Mouse (Mus musculus) retina, postnatal 7 days (tissue): ENCODE measurements around the gene Fam69a.
"Not testable (repeated sequence)": the region's sequence is repeated elsewhere in the genome, so short reads cannot be mapped to it uniquely, and the experiment has no call there.

Experiments used
- DNase-seq: peaks from one replicate; pipeline ENCODE4 v3.0.0-alpha.2; 2012; ENCODE audit warnings: low read depth, low spot score

The Fam69a gene

DNA sequence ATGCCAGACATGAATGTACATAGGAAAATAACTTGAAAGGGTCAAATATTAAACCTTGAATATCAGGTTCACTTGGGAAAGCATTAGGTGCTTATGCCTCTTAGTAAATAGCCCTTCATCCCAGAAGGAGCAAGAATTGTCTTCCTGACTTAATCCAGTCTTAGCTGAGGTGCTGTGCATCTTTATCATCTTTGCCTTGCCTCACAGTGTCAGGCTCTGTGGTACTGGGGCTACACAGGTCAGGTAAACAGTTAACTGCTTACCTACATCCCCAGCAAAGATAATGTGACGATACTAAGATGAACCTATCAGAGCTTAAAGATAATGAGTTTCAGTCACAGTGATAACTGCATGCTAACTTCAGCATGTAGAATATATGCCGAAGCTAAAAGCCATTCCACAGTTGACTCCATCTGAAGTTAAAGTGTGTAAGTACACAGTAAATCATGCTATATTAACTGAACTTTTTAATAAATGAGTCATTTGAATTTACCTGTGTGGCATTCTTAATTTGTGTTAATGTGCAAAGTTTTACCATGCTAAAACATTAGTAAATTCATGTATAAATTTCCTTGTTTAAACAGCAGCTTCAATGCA is 78.3 kb downstream of the Fam69a start:
- DNase-seq, result no peak

DNA sequence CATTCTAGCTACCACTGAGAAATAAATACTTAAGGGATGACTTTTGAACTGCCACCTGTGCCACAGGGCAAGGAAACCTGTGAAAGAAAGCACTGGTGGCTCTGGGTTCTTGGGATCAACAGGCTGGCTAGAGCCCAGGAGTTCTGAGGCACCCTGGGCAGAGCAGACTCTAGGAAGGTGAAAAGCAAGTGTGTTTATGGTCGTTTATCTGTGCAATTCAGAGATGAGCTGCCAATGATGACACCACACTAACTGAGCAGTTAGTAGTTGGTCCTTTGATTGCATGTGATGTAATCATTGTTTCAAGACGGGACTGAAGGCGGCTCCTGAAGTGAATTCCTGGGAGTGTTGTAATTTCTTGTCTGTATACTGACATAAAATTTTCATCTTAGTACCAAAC is 82.6 kb downstream of the Fam69a start:
- DNase-seq, result no peak

DNA sequence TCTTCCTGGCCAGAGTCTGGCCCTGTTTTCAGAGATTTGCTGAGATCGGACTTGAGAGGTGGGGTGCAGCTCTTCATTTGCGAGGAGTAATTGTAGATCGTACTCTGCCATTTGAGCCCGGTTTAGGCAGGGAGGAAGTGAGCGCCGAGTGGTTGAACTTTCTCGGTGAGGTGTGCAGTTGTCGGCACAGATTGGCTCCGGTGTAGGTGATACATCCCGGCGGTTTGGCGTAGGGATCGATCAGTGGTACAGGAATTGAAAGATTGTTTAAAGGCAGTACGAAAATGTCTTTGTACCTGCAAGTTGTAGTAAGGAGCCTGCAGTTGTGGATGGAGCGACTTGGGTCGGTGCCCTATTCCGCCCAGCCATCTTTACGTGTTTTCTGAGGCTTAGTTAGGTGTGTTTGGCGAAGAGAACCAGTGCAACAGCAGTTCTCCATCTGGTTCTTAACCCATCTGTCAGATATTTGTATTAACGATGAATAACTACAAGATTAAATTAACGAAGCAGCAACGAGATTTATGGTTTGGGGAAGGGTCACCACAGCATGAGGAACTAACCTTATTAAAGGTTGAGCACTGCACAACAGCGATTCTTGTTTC is 85.8 kb downstream of the Fam69a start:
- no peak for DNase-seq

DNA sequence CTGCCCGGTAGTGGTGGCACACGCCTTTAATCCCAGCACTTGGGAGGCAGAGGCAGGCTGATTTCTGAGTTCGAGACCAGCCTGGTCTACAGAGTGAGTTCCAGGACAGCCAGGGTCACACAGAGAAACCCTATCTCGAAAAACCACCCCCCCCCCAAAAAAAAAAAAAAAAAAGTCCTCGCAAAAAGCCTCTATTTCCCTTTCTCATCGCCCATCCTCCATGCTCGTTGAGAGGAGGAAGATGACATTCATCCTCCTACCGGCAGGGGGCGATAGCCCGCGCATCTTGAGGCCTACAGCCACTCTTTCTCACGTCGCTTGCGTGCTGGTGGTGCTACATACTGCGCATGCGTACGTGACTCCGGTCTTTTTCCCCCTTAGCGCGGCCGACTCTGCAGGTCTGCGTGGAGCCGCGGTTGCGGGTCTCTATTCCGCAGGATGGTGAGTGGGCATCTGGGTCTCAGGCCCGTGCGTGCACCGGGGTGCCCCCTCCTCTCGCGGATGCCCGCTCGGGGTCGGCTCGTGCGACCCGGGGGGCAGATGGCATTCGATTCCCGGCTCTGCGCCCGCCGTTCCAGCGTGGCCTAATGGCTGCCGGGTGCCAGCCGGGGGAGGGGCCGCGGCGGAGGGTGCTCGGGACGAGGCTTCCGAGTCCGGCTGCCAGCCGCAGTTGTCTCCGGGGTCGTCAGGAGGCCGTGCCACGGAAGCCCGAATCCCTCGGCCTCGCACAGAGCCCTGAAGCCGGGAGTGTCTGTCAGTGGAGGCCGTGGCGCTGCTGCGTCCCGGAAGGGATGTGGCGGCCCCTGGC is 86.5 kb downstream of the Fam69a start, which contains the start of gene Rpl5:
TSS of gene Rpl5 (plus strand) at position 297 of the 808 bp plus-strand sequence.
- DNase-seq, result peak; percentile 94

DNA sequence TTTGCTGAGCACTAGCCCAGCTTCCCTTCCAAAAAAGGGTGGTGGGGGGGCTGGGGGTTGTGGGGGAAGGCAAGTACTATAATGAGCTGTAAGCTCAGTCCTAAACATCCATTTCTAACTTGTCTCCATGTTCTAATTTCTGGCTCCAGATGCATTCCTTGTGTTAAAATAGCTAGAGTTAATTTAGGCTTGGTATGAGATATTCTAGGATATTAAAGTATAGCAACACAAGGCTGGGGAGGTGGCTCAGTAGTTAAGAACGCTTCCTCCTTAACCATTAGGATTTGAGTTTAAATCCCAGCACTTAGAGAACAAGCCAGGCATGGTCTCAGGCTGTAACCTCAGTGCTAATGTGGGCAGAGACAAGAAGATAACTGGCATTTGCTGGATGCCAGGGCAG is 90.6 kb downstream of the Fam69a start:
- DNase-seq, result no peak

DNA sequence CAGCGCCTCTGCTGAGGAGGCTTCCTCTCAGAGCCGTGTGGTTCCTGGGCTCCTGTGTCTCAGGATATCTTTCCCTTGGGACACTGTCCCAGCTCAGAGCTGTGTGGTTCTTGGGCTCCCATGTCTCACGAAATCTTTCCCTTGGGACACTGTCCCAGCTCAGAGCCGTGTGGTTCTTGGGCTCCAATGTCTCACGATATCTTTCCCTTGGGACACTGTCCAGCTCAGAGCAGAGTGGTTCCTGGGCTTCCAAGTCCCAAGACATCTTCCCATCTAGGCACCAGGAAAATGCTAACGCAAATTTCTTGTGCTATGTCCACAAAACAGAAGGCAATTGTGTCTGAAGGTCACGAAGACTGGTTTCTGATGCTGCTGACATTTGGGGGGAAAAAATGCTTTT is 92.2 kb downstream of the Fam69a start:
- DNase-seq, result no peak

DNA sequence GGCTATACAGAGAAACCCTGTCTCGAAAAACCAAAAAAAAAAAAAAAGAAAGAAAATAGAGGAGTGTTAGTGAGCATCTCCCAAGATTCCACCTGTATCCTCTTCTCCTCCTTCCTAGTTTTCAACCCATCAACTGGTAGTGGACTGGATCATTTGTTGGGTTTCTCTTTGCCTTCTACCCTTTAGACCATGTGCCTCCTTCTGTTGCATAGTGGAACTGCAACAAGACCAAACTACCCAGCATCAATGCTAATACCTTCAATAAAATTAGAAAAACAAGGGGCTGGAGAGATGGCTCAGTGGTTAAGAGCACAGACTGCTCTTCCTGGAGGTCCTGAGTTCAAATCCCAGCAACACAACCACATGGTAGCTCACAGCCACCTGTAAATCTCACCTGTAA is 95.4 kb downstream of the Fam69a start:
- not testable (repeated sequence) for DNase-seq

DNA sequence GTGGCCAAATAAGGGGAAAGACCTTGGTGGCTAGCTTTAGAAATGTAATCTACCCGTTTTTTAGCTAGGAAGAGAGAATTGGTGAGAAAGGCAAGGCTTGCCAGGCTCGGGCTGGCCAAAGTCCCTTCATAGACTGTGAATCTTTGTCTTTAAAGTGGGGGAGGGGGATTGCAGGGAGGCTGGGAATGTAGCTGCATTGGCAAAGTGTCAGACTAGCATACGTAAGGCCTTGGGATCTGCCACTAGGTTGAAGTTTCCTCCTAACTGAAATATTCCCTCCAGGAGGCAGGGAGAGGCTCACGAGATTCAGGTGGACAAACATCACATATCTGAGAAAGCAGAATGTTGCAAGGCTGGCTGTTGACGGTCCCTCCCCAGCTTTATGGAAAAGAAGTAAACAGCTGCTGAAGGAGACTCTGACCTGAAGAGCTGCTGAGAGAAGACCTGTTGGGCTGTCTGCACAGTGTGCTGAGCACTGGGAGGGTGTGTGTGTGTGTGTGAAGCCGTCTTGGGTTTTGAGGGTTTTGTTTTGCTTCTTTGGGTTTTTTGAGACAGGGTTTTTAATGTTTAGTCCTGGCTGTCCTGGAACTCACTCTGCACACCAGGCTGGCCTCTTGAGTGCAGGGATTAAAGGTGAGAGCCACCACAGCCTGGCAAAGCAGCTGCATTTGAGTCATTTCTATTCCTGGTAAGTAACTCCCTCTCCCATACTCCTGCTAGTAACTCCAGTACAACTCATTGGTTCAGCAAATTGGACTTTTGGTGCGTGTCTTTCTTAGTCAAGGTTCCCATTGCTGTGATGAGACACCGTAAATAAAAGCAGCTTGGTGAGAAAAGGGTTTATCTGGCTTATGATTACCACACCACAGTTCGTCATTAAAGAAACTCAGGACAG is 96.6 kb downstream of the Fam69a start:
- no peak for DNase-seq

DNA sequence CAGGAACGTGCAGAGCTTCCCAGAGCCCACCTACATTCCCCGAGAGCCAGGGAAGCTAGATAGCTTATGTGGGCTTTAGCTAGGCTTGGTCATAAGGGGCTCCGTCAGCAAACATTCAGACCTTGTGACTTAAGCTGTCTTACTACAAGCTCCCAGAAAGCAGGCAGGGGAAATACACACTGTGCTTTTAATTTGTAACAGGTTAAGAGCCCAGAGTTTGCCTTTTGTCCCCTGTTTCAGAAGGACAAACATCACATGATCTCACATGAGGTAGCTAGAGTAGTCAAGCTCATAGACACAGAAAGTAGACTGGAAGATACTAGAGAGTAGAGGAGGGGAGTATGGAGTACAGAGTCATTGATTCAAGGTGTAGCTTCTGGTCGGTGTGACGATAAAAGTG is 106.2 kb downstream of the Fam69a start:
- no peak for DNase-seq

DNA sequence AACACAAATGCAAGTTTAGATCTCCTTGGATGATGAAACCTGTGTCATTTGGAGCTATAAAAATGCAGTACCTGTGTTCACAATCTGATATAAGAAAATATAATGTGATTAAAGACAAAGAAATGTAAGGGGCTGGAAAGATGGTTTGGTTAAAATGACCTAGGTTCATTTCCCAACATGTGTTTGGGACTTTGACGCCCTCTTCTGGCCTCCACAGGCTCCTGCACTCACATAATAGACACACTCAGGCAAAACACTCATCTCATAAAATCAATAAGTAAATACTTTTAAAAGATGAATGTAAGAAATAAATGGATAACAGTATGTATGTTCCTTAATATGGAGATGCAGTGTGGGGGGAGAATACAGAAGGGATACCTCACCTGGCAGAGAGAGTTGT is 109.8 kb downstream of the Fam69a start:
- no peak for DNase-seq

DNA sequence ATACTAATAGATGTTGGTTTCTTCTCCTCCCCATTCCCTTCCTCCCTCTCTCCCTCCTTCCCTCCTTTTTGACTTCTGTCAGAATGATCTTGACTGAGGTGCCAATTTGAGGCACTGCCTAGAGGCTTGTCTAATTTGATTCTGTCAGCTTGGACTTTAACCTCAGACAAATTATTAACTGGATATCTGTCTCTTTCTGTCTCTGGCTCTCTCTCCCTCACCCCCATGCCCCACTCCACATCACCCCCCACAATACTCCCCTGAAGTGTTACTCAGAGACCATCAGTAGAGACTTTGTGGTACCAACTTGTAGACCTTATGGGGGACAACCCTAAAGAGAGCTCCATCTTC is 111.6 kb downstream of the Fam69a start:
- no peak for DNase-seq

DNA sequence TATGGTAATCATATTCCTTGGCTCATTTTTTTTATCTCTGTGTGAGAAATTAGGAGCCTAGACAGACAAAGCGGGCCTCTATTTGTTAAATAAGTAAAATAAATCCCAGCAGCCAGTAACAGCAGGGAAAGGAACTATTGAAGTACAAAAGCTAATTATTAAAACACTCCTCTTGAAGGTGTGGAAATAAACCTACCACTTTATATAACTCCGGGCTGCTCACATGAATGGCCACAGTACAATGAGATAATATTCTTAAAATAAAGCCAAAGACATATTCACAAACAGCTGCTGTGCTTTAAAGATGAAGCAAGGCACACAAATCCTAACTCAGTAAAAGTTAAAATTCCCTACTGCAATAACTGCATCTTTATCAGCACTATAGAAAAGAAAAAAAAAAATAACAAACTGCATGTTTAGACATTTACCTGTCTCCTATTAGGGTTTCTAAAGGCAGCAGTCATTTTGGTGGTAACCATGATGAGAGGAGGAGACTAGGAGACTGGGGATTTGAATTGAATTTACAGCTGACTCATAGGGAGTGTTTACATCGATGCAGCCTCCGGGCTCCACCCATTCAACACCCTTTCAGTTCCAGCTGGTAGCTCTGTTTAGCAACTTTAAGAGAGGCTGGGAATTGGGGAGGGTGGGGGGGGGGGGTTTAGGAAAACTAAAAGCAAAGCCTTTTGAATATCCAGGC is 112.2 kb downstream of the Fam69a start, which contains the start of gene Evi5:
TSS of gene Evi5 (minus strand) at position 547 of the 700 bp plus-strand sequence.
- no peak for DNase-seq

DNA sequence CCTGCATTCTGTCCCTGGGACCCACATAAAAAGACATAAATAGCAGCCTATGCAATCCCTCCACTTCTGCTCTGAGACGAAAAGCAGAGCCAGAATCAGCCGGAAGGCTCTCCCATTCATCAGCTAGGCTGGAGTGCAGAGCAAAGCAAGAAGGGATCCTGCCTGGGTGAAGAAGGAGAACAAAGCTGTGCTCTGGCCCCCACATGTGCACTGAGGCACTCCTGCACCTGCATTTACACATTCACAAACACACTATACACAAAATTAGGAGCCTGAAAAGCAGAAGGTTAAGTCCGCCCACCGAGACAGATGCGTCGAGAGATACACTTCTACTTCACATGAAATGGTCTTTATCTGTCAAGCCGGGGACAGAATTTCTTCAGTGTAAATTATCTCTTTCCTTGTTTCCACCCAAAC is 113.0 kb downstream of the Fam69a start:
- no peak for DNase-seq

DNA sequence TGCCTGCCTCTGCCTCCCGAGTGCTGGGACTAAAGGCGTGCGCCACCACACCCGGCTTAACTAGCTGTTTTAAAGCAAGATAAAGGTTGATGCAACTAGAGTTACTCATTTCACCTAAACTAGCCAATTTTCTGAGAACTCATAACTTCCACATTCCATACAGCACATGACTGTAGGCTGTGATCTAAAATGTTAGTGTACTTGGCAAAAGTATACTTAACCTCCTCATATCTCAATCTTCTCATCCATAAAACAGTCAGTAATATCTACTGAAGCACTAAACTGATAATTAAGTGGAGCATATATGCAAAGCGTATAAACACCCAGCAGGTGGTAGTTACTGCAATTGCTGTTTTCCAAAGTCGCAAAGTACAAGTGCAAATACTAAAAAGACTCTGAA is 113.6 kb downstream of the Fam69a start:
- DNase-seq, result no peak

DNA sequence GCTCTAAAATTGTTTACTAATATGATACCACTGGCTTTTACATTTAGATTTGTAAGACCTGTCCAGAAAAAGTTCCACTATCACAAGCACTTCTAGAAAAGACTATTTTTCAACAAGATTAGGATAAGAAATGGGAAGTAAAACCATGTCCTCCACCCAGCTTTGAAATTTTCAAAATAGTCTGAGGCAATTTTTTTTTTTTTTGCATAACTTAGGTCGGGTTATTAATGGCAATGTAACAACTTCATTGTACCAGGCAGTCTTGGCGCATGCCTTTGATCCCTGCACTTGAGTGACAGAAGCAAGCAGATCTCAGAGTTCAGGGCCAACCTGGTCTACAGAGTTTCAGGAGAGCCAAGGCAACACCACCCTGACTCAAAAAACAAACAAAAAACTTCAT is 117.2 kb downstream of the Fam69a start:
- no peak for DNase-seq

DNA sequence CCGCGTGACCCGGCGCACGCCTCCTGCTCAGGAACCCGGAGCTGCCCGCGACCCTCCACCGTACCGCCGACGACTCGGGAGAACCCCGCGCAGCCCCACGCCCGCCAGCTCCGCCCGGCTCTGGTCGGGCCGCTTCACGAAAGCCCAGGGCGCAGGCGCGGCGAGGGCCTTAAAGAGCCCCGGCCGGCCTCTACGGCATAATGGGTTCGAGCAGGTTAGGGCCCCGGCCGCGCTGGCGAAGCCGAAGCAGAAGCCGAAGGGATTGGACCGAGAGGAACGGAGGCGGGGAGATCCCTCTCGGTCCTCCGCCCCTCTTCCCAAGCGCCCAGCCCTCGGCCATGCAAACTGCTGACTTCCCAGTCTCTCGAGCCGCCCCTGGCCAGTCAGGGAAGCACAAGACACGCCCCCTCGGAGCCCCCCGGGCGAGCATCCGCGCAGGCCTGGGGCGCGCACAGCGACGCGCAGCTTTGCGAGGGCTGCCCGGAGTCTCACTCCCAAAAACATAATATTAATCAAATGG is 117.9 kb downstream of the Fam69a start:
- peak; percentile 72 for DNase-seq

DNA sequence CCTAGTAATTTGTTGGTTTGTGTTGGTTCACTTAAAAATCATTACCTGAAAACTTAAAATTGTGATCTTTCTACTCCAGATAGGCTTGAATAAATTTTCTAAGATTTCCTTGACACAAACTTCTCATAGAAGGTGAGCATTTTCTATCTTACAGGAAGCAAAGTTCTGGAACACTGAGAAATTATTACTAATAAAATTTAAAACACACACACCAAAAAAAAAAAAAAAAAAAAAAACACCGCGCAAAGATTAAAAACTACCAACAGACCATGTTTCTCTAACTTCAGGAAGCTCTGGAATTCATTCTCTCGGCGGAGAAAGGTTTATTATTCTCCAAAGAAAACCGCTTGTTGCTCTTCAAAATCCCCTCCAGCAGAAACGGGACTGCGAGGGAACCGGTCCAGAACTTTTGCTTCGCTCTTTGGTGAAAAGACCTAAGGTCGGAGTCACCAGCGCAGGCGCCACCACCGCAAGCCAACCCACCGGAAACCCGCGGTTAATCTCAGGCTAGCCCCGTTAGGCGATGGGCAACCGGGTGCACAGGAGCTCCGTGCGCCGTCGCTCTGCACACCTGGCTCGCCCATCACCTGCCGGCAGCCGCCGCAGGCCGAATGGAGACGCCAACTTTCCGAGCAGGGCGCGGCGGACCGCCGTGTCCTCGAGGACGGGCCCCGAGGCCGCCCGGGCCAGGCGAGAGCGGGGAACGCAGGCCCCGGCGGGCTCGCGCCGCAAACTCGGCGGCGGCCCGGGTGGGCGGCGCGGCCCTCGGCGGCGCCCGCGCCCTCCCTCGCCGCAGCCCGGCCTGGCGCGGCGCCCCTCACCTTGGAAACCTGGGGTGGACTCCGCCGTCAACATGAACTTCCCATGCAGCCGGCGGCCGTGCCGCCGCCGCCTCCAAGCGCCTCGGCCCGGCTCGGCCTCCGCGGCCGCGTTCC is 118.6 kb downstream of the Fam69a start:
- no peak for DNase-seq

DNA sequence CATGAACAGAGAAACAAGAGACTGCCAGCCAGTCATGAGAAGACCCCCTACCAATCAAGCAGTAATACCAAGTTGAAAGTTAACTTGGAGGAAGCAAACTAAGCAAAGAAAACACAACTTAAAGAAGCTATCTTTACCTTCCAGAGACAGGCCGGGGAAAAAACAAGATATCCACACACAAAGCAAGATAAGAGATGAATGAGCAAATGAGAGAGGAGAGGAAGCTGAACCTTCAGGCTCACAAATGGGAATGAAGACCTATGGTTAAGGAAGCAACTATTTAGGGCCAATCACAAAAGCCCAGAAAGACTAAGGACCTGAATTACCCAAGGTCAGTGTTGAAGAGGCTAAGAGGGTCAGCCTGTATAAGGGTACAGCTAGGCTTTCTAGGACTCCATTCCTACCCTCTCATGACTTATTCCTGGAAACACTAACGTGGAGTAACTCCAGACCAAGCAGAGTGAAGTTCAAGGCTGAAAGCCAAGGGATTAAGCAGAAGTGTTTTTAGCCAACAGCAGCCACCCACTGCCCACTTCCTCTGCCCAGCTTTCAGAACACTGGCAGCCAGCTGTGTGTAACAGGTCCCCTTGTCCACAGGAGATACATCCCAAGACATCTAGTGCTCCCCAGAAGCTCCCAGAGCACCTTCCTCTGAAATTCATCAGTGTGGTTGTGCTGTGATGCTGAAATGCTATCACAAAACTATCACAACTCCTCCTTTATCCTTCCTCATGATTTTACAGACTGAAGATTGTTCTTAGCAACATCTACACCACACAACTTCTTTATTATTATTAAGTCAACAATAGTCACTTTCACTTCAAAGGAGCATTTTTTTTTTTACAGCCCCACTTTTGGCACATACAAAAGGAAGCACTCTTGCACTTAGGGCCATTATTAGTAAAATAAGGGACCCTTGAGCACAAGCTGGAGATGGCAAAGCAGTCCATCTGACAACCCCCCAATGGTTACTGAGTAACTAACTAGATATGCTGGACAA is 120.5 kb downstream of the Fam69a start:
- no peak for DNase-seq

DNA sequence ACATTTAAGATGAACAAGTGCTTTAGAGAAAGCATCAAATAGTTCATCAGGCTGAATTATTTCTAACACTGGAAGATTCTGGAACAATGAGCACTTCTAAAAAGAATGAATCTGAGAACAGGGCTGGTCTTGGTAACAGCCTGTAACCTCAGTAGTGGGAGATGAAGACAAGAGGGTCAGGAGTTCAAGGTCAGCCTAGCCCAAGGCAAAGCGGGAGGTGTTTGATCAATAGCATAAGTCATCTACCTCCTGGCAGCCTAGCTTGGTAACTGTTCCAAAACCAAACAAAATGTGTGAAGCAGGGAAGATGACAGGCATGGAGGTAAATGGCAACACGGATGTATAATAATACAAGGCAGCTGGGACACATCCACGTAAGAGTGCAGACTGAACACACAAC is 122.9 kb downstream of the Fam69a start:
- no peak for DNase-seq
